Comparison of ENCODE assay signal across 8 mouse cellular contexts in the genomic region with DNA sequence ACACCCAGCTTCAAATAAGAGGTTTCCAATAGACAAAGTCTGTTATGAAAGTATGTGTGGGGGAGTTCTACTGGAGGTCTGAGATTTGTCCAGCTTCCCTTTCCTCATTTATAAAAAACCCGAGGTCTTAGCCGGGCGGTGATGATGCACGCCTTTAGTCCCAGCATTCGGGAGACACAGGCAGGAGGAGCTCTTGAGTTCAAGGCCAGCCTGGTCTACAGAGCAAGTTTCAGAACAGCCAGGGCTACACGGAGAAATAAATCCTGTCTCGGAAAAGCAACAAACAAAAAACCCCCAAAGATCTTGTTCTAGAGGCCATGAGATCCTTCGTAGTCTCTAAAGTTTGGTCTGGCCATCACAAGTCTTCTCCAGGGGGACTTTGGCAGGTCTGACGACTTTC. TPM values are rescaled to one million over a fixed set of nuclear protein-coding genes. Genes with fewer than 3 reads are reported as not detected.
DNase-seq lines count a peak whose midpoint lies in the region; ATAC-seq and TF ChIP-seq lines count a peak whose summit lies in the region.

No protein-coding gene starts in this region.

- H3K27ac ChIP-seq in forebrain, postnatal 0 days (ENCODE audit: low read depth, low read length) = peak overlapping the region; percentile 85
- peak overlapping the region; percentile 64 for H3K27ac ChIP-seq in limb, embryonic 11.5 days (replicated peaks; ENCODE audit: low read depth, low read length)

- peaks cover 37% of the 10 kb centered on the region for H3K79me2 ChIP-seq in myocyte (ENCODE audit: control insufficient read depth, insufficient read depth)

- TF ChIP-seq POLR2A in myocyte (IDR thresholded peaks at IDR 0.05; ENCODE audit: insufficient read length, low read depth) = no peak

- ATAC-seq in forebrain, postnatal 0 days = no peak
- no peak for ATAC-seq in limb, embryonic 11.5 days (ENCODE audit: insufficient number of reproducible peaks, low FRiP score, low TSS enrichment, low read depth)

- H3K27me3 ChIP-seq in forebrain, postnatal 0 days (ENCODE audit: insufficient read depth, low read length) = no peaks in the 10 kb centered on the region
- H3K27me3 ChIP-seq in limb, embryonic 11.5 days (ENCODE audit: control insufficient read depth, insufficient read depth, low read length) = no peaks in the 10 kb centered on the region
- H3K27me3 ChIP-seq in myocyte (ENCODE audit: control insufficient read depth, insufficient read depth, insufficient read length) = no peaks in the 10 kb centered on the region

- H3ac ChIP-seq in myocyte (ENCODE audit: control insufficient read depth, insufficient read length) = no peak overlapping the region

- H3K4me2 ChIP-seq in forebrain, postnatal 0 days (ENCODE audit: low read depth) = peak overlapping the region; percentile 73
- H3K4me2 ChIP-seq in limb, embryonic 11.5 days (ENCODE audit: low read depth, severe bottlenecking) = peak overlapping the region; percentile 60
- H3K4me2 ChIP-seq in myocyte (ENCODE audit: low read depth) = peak overlapping the region; percentile 88

- no peaks in the 10 kb centered on the region for H3K9me3 ChIP-seq in forebrain, postnatal 0 days (ENCODE audit: low read length)
- H3K9me3 ChIP-seq in limb, embryonic 11.5 days (ENCODE audit: control insufficient read depth, low read length) = no peaks in the 10 kb centered on the region

- WGBS in forebrain, postnatal 0 days = 2% methylated on average over 9 of the region's 9 CpGs
- WGBS in limb, embryonic 11.5 days = 7% methylated on average over 9 of the region's 9 CpGs

- H3K9ac ChIP-seq in forebrain, postnatal 0 days = peak overlapping the region; percentile 64
- H3K9ac ChIP-seq in limb, embryonic 11.5 days (ENCODE audit: low read length) = peak overlapping the region; percentile 38

- no peaks in the 10 kb centered on the region for H3K36me3 ChIP-seq in forebrain, postnatal 0 days (ENCODE audit: insufficient read depth)
- no peaks in the 10 kb centered on the region for H3K36me3 ChIP-seq in limb, embryonic 11.5 days (ENCODE audit: control insufficient read depth, insufficient read depth, low read length)
- peaks cover 3% of the 10 kb centered on the region for H3K36me3 ChIP-seq in myocyte (ENCODE audit: control insufficient read depth, insufficient read depth)

- no peak for TF ChIP-seq CTCF in forebrain, postnatal 0 days (IDR thresholded peaks at IDR 0.05; ENCODE audit: low read depth)

- H3K4me1 ChIP-seq in forebrain, postnatal 0 days (ENCODE audit: insufficient read depth) = peaks cover 14% of the 10 kb centered on the region
- peaks cover 21% of the 10 kb centered on the region for H3K4me1 ChIP-seq in limb, embryonic 11.5 days (ENCODE audit: control insufficient read depth, insufficient read depth, low read length)

- peak overlapping the region; percentile 61 for H3K4me3 ChIP-seq in forebrain, postnatal 0 days (ENCODE audit: low read depth, low read length)
- H3K4me3 ChIP-seq in limb, embryonic 11.5 days (ENCODE audit: low read depth, low read length) = peak overlapping the region; percentile 91
- H3K4me3 ChIP-seq in myocyte = peak overlapping the region; percentile 82

- peak; percentile 78 to 91 for DNase-seq in adrenal gland, adult (ENCODE audit: inconsistent age in 2 of 2, low spot score in 1 of 2)
- no peak for DNase-seq in adrenal gland, postnatal 4 days (ENCODE audit: low spot score in 2 of 2)
- peak; percentile 49 for DNase-seq in ES-CJ7 (ENCODE audit: low read depth, low spot score)
- DNase-seq in forebrain, postnatal 0 days = no peak
- no peak for DNase-seq in limb, embryonic 11.5 days (ENCODE audit: low spot score)
- no peak for DNase-seq in embryo, embryonic 9.5 days (ENCODE audit: extremely low spot score)
- DNase-seq in right cerebral cortex, postnatal 14 days = no peak

TF ChIP-seq in myocyte, 11 proteins besides CTCF, POLR2A, EP300 and RAD21:
- TF ChIP-seq E2F4 (IDR thresholded peaks at IDR 0.05; ENCODE audit: insufficient read depth) (no peak), TCF12 (IDR thresholded peaks at IDR 0.05; ENCODE audit: insufficient read depth, poor library complexity, severe bottlenecking) (no peak)

RNA-seq across cellular contexts. Expression of a gene that starts 0.8 kb away (rescaled TPM):
- total RNA-seq in adrenal gland, postnatal 4 days (2021) = 1 to 10 TPM; 1.2 to 3.3 TPM
- total RNA-seq in forebrain, postnatal 0 days (2014; rRNA removed) = 0.23 and 0.24 TPM in 2 replicates
- 0.09 and 0.10 TPM in 2 replicates for polyA plus RNA-seq in forebrain, postnatal 0 days (2015; fragmentation: Nextera tagmentation; extraction: Ambion mirVana)
- polyA plus RNA-seq in limb, embryonic 11.5 days (2014; fragmentation: Nextera tagmentation; extraction: Ambion mirVana) = 0.11 and 0.24 TPM in 2 replicates
- polyA plus RNA-seq in myocyte (2012; fragmentation: generic; extraction: Trizol) = 0.72 TPM

RNA-seq across cellular contexts. Expression of a gene that starts 0.9 kb away (rescaled TPM):
- total RNA-seq in adrenal gland, postnatal 4 days (2021) = 10 to 100 TPM; 27.9 to 34.5 TPM
- 3.3 and 5.6 TPM in 2 replicates for total RNA-seq in forebrain, postnatal 0 days (2014; rRNA removed)
- polyA plus RNA-seq in forebrain, postnatal 0 days (2015; fragmentation: Nextera tagmentation; extraction: Ambion mirVana) = 11.3 and 12.8 TPM in 2 replicates
- 31.1 and 35.3 TPM in 2 replicates for polyA plus RNA-seq in limb, embryonic 11.5 days (2014; fragmentation: Nextera tagmentation; extraction: Ambion mirVana)
- polyA plus RNA-seq in myocyte (2012; fragmentation: generic; extraction: Trizol) = 29.1 TPM

RNA-seq across cellular contexts. Expression of a gene that starts 1.0 kb away (rescaled TPM):
- 10 to 100 TPM; 16.3 to 16.4 TPM for total RNA-seq in adrenal gland, postnatal 4 days (2021)
- total RNA-seq in forebrain, postnatal 0 days (2014; rRNA removed) = 3.6 and 6.1 TPM in 2 replicates
- 1.9 and 2.4 TPM in 2 replicates for polyA plus RNA-seq in forebrain, postnatal 0 days (2015; fragmentation: Nextera tagmentation; extraction: Ambion mirVana)
- polyA plus RNA-seq in limb, embryonic 11.5 days (2014; fragmentation: Nextera tagmentation; extraction: Ambion mirVana) = 6.5 and 11.5 TPM in 2 replicates
- 3.3 TPM for polyA plus RNA-seq in myocyte (2012; fragmentation: generic; extraction: Trizol)

RNA-seq across cellular contexts. Expression of a gene that starts 13.1 kb away (rescaled TPM):
- total RNA-seq in adrenal gland, postnatal 4 days (2021) = 1 to 10 TPM; 8.3 to 8.9 TPM
- 4.4 and 4.6 TPM in 2 replicates for total RNA-seq in forebrain, postnatal 0 days (2014; rRNA removed)
- 1.8 TPM in 2 replicates for polyA plus RNA-seq in forebrain, postnatal 0 days (2015; fragmentation: Nextera tagmentation; extraction: Ambion mirVana)
- polyA plus RNA-seq in limb, embryonic 11.5 days (2014; fragmentation: Nextera tagmentation; extraction: Ambion mirVana) = 8.2 and 9.2 TPM in 2 replicates
- polyA plus RNA-seq in myocyte (2012; fragmentation: generic; extraction: Trizol) = 4.6 TPM

RNA-seq across cellular contexts. Expression of a gene that starts 14.4 kb away (rescaled TPM):
- 100 to 1,000 TPM; 549 to 594 TPM for total RNA-seq in adrenal gland, postnatal 4 days (2021)
- 13.1 and 22.5 TPM in 2 replicates for total RNA-seq in forebrain, postnatal 0 days (2014; rRNA removed)
- polyA plus RNA-seq in forebrain, postnatal 0 days (2015; fragmentation: Nextera tagmentation; extraction: Ambion mirVana) = 18.1 and 20.3 TPM in 2 replicates
- 150 TPM in 2 replicates for polyA plus RNA-seq in limb, embryonic 11.5 days (2014; fragmentation: Nextera tagmentation; extraction: Ambion mirVana)
- 368 TPM for polyA plus RNA-seq in myocyte (2012; fragmentation: generic; extraction: Trizol)

Comparison
In these comparisons a context has a peak if more than half of its experiments do, and no peak if none do; other contexts are left out.
1. DNase-seq: peak in adrenal gland, adult (2 of 2) and ES-CJ7 (single experiment); none in adrenal gland, postnatal 4 days (0 of 2), forebrain, postnatal 0 days (single experiment), limb, embryonic 11.5 days (single experiment), embryo, embryonic 9.5 days (single experiment) and right cerebral cortex, postnatal 14 days (single experiment).
2. Peak in every context shown above with its lines, with median percentiles within 50 percentile points of each other: H3K4me2 ChIP-seq and H3K4me3 ChIP-seq.